Mouse (Mus musculus): Measurements from ENCODE around the gene Adamts13. TPM values are rescaled to one million over a fixed set of nuclear protein-coding genes. Genes with fewer than 3 reads are reported as not detected.

Adamts13 gene
- polyA plus RNA-seq, 1 experiment from 2014 or later: not detected

DNA sequence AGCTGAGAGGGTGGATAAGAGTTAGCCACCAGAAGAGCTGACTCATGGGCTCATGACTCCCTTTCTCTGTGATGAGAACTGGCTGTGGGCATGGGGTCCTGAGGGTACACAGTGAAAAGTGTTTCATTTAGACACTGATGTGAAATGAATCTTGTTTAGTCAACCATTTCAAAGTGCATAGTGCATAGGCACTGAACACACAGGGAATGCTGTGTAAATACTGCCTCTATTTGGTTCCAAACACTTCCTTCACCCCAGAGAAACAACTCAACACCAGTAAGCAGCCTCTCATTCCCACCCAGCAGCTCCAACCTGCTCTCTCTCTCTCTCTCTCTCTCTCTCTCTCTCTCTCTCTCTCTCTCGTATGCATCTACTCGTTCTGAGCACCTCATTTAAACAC lies 11.0 kb downstream of the Adamts13 start:
- no peak for ATAC-seq (replicated peaks; ENCODE audit: insufficient number of reproducible peaks, insufficient read depth, low FRiP score, low read depth)
- Histone ChIP-seq H3K36me3 (no peaks in the 10 kb centered on the region), H3K9ac (no peak overlapping the region), H3K9me3 (replicated peaks) (no peaks in the 10 kb centered on the region), H3K27ac (no peak overlapping the region), H3K4me2 (no peak overlapping the region), H3K4me1 (replicated peaks) (no peaks in the 10 kb centered on the region), H3K4me3 (no peak overlapping the region), H3K27me3 (peaks cover 4% of the 10 kb centered on the region; the same call in 1 of the 2 replicates)
- 68% methylated on average over 2 of the region's 2 CpGs for WGBS

DNA sequence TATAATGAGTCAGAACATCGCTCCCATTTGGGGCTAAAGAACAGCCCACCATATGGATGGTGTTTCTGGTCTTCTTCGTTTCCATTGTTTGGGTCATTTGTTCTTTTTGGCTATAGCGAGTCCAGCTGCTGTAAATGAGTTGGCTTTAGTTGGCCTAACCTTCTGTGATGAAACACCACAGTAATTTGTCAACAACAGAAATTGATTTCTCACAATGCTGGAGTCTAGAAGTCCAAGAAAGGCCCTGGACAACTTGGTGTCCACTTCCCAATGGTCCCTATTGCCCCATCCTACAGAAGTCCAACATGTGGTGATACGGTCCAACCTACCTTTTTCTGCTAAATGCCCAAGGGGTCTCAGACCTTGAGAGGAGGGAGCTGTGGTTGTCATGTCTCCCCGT lies 11.4 kb downstream of the Adamts13 start:
- WGBS: 78% methylated on average over 5 of the region's 5 CpGs
- H3K27me3 ChIP-seq: peaks cover 4% of the 10 kb centered on the region; the same call in 1 of the 2 replicates
- H3K4me2 ChIP-seq: no peak overlapping the region

DNA sequence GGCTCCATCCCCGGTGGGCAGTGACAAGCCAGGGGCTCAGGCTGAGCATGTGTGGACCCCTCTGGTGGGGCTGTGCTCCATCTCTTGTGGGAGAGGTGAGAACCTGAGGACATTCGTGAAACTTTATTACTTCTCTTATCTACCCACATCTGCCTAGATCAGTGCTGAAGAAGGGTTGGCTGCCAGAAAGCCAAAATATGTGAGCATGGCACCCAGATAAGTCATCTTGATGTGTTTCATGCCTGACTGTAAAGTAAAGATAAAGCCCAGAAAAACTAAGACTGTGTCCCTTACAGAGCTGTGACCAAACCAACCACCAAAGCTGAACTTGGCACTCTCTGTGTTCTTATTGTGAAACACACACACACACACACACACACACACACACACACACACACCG lies 20.7 kb downstream of the Adamts13 start:
- Histone ChIP-seq H3K4me1 (replicated peaks) (no peaks in the 10 kb centered on the region), H3K27me3 (no peaks in the 10 kb centered on the region), H3K4me2 (no peak overlapping the region), H3K9me3 (replicated peaks) (no peaks in the 10 kb centered on the region), H3K9ac (no peak overlapping the region), H3K4me3 (no peak overlapping the region), H3K36me3 (no peaks in the 10 kb centered on the region), H3K27ac (no peak overlapping the region)
- WGBS: 65% methylated on average over 3 of the region's 3 CpGs
- no peak for ATAC-seq (replicated peaks; ENCODE audit: insufficient number of reproducible peaks, insufficient read depth, low FRiP score, low read depth)

More for the DNA sequence above, 11.4 kb downstream of the Adamts13 start:
- H3K36me3 ChIP-seq: no peaks in the 10 kb centered on the region
- H3K4me1 ChIP-seq (replicated peaks): no peaks in the 10 kb centered on the region
- no peak for ATAC-seq (replicated peaks; ENCODE audit: insufficient number of reproducible peaks, insufficient read depth, low FRiP score, low read depth)
- no peak overlapping the region for H3K4me3 ChIP-seq
- H3K9me3 ChIP-seq (replicated peaks): no peaks in the 10 kb centered on the region
- H3K9ac ChIP-seq: no peak overlapping the region
- no peak overlapping the region for H3K27ac ChIP-seq

DNA sequence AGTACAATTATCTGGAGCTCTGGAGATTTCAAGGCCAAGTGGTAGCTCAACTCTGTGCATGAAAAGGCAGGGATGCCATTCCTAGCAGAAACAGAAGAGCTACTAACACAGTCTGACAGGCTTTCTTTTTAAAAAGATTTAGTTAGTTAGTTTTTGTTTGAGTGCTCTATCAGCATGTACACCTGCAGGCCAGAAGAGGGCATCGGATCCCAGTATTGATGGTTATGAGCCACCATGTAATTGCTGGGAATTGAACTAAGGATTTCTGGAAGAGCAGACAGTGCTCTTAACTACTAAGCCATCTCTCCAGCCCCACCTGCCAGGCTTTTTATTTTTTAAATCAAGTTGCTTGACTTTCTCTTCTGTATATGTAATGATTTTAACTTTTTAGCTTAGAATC lies 24.3 kb downstream of the Adamts13 start:
- WGBS: 83% methylated on average over 1 of the region's 1 CpGs
- no peaks in the 10 kb centered on the region for H3K36me3 ChIP-seq
- no peak overlapping the region for H3K9ac ChIP-seq
- ATAC-seq (replicated peaks; ENCODE audit: insufficient number of reproducible peaks, insufficient read depth, low FRiP score, low read depth): no peak
- no peak overlapping the region for H3K4me2 ChIP-seq
- H3K27ac ChIP-seq: no peak overlapping the region
- H3K9me3 ChIP-seq (replicated peaks): no peaks in the 10 kb centered on the region
- H3K4me3 ChIP-seq: no peak overlapping the region
- H3K4me1 ChIP-seq (replicated peaks): no peaks in the 10 kb centered on the region
- no peaks in the 10 kb centered on the region for H3K27me3 ChIP-seq

DNA sequence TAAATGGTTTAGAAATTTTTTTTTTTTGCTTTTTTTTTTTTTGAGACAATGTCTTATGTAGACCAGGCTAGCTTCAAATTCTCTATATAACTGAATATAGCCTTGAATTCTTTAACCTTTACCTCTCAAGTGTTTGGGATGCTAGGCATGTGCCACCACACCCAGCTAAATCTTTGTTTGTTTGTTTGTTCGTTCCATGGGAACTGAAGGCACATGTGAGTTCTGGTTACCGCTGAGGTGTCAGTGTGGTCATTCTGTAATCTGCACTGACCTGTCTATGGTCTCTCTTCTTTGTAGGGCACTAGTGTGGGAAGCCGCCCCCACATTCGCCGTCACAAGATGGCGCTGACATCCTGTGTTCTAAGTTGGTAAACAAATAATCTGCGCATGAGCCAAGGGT lies 24.8 kb downstream of the Adamts13 start:
- Histone ChIP-seq H3K27me3 (no peaks in the 10 kb centered on the region), H3K9ac (no peak overlapping the region), H3K4me1 (replicated peaks) (no peaks in the 10 kb centered on the region), H3K4me2 (no peak overlapping the region), H3K27ac (no peak overlapping the region), H3K9me3 (replicated peaks) (no peaks in the 10 kb centered on the region), H3K4me3 (no peak overlapping the region), H3K36me3 (no peaks in the 10 kb centered on the region)
- 86% methylated on average over 7 of the region's 7 CpGs for WGBS
- ATAC-seq (replicated peaks; ENCODE audit: insufficient number of reproducible peaks, insufficient read depth, low FRiP score, low read depth): no peak

DNA sequence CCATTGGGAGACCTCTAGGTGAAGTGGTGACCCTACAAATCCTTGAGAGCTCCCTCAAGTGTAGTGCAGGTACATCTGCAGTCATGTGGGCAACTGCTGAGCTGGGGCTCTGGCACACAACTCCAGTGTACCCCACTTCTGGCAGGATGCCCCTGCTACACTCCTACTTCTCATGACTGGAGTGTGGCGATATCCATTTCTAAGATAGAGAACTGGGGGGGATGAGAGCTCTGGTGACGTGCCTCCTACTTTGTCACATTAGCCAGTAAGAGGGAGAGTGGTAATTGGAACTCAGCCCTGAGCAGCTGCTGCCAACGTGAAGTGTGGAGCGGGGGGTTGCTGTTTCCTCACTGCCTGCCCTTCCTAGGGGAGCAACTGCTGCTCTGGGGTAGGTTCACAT lies 33.0 kb downstream of the Adamts13 start:
- peaks cover 15% of the 10 kb centered on the region for H3K4me1 ChIP-seq (replicated peaks)
- H3K27me3 ChIP-seq: no peaks in the 10 kb centered on the region
- H3K9ac ChIP-seq: no peak overlapping the region
- H3K4me2 ChIP-seq: no peak overlapping the region
- 58% methylated on average over 4 of the region's 4 CpGs for WGBS
- H3K9me3 ChIP-seq (replicated peaks): no peaks in the 10 kb centered on the region
- H3K36me3 ChIP-seq: no peaks in the 10 kb centered on the region
- no peak overlapping the region for H3K4me3 ChIP-seq
- no peak overlapping the region for H3K27ac ChIP-seq
- no peak for ATAC-seq (replicated peaks; ENCODE audit: insufficient number of reproducible peaks, insufficient read depth, low FRiP score, low read depth)

DNA sequence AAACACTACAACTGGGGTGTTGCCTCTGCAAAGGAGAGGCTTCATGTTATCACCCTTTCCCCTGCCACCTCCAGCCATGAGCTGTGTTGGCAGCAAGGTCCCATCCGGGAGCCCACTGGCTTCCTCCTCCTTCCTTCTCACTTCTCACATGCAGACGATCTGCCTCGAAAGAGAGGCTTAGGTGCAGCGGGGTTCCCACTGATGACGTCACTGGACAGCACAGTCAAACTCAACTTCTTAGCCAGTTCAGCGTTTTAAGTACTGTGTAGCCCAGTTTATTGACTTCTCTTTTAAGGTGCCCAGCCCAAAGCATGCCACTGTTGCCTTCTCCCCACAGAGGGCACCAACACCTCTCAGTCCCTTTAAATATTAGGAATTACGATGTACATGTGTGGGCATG lies 34.5 kb downstream of the Adamts13 start:
- peaks cover 17% of the 10 kb centered on the region for H3K4me1 ChIP-seq (replicated peaks)
- H3K9ac ChIP-seq: no peak overlapping the region
- H3K4me3 ChIP-seq: no peak overlapping the region
- H3K4me2 ChIP-seq: no peak overlapping the region
- H3K27ac ChIP-seq: no peak overlapping the region
- ATAC-seq (replicated peaks; ENCODE audit: insufficient number of reproducible peaks, insufficient read depth, low FRiP score, low read depth): no peak
- H3K27me3 ChIP-seq: no peaks in the 10 kb centered on the region
- no peaks in the 10 kb centered on the region for H3K36me3 ChIP-seq
- WGBS: 61% methylated on average over 7 of the region's 7 CpGs
- no peaks in the 10 kb centered on the region for H3K9me3 ChIP-seq (replicated peaks)

DNA sequence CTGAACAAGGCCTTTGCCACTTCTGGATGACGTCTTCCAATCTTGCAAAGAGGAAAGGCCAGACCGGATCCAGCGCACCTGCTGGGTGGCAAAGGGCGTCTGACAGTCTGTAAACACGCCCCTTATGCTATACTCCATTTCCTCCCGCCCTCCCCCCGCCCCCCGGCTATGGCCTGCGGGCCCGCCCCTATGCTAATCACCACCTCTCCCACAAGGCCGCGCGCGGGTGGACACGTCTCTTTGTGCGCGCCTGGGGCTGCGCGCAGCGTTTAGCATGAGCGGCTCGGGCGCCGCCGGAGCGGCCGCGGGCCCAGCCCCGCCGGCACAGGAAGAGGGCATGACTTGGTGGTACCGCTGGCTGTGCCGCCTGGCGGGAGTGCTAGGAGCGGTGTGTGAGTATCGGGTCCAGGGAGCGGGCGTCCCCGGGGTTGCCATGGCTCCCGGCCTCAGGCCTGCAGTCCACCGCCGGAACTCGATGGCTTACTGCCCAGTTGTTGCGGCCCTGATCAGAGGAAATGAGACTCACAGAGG lies 36.6 kb downstream of the Adamts13 start, which contains the start of gene Cacfd1:
Gene Cacfd1 (plus strand): TSS at position 213 of the 531 bp plus-strand sequence.
- Histone ChIP-seq H3K9ac (peak within 1 kb of the TSS; percentile 96), H3K27me3 (no peaks in the 10 kb centered on the region), H3K4me3 (peak within 1 kb of the TSS; percentile 89), H3K4me1 (replicated peaks) (peaks cover 17% of the 10 kb centered on the region), H3K27ac (peak within 1 kb of the TSS; percentile 86), H3K9me3 (replicated peaks) (no peaks in the 10 kb centered on the region), H3K4me2 (peak within 1 kb of the TSS; percentile 77), H3K36me3 (peaks cover 13% of the 10 kb centered on the region)
- under 1% methylated on average over 43 of the region's 43 CpGs for WGBS
- peak; percentile 97 for ATAC-seq (replicated peaks; ENCODE audit: insufficient number of reproducible peaks, insufficient read depth, low FRiP score, low read depth)

DNA sequence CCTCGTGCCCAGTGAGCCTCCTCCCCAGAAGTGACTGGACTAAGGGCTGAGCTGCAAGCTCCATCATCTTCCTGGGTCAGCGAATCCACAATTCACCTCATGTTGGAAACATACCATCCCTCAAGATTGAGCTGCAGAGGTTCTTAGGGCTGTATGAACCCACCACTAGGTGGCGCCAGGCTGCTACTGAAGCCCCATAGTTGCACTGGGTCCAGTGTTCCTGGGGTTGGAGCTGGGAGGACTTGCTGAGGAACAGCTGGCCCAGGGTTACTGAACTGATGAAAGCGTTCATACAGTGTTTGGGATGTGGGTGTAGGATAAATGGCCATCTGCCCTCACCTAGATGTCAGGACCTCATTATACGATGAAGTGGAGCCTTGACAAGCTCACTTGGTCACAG lies 44.6 kb downstream of the Adamts13 start:
- no peaks in the 10 kb centered on the region for H3K27me3 ChIP-seq
- no peak for ATAC-seq (replicated peaks; ENCODE audit: insufficient number of reproducible peaks, insufficient read depth, low FRiP score, low read depth)
- no peak overlapping the region for H3K9ac ChIP-seq
- 46% methylated on average over 5 of the region's 5 CpGs for WGBS
- no peak overlapping the region for H3K4me3 ChIP-seq
- H3K36me3 ChIP-seq: peaks cover 40% of the 10 kb centered on the region
- no peak overlapping the region for H3K4me2 ChIP-seq
- H3K27ac ChIP-seq: no peak overlapping the region
- H3K9me3 ChIP-seq (replicated peaks): no peaks in the 10 kb centered on the region
- no peaks in the 10 kb centered on the region for H3K4me1 ChIP-seq (replicated peaks)

DNA sequence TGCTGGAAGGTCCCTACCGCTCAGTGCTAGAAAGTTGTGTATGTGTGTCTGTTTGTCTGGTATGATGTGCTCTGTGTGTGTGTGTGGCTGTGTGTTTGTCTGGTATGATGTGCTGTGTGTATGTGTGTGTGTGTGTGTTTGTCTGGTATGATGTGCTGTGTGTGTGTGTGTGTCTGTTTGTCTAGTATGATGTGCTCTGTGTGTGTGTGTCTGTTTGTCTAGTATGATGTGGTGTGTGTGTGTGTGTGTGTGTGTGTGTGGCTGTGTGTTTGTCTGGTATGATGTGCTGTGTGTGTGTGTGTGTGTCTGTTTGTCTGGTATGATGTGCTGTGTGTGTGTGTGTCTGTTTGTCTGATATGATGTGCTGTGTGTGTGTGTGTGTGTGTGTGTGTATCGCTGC lies 46.3 kb downstream of the Adamts13 start:
- no peaks in the 10 kb centered on the region for H3K4me1 ChIP-seq (replicated peaks)
- peaks cover 30% of the 10 kb centered on the region for H3K36me3 ChIP-seq
- no peak overlapping the region for H3K4me2 ChIP-seq
- WGBS: 89% methylated on average over 2 of the region's 2 CpGs
- no peaks in the 10 kb centered on the region for H3K27me3 ChIP-seq
- no peaks in the 10 kb centered on the region for H3K9me3 ChIP-seq (replicated peaks)
- no peak overlapping the region for H3K9ac ChIP-seq
- H3K4me3 ChIP-seq: no peak overlapping the region
- no peak for ATAC-seq (replicated peaks; ENCODE audit: insufficient number of reproducible peaks, insufficient read depth, low FRiP score, low read depth)
- H3K27ac ChIP-seq: no peak overlapping the region

DNA sequence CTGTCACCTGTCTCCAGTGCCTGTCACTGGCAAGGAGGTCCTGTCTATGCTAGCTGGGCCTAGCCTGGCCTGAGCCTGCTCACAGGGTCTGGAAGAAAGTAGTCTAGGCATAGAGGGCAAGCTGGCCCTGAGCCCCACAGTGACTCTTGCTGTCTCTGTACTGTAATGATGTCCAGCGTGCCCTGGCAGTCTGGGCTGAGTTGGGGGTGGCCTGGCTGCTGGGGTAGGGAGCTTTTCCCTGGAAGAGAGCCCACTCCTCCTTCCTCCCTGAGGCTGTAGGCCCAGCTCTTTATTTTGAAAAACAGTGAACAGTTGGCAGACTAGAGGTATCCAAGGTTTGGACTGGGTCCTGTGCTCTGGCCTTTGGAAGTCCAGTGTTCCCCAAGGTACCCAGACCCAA lies 47.9 kb downstream of the Adamts13 start:
- H3K36me3 ChIP-seq: peaks cover 14% of the 10 kb centered on the region
- no peaks in the 10 kb centered on the region for H3K4me1 ChIP-seq (replicated peaks)
- H3K4me3 ChIP-seq: no peak overlapping the region
- ATAC-seq (replicated peaks; ENCODE audit: insufficient number of reproducible peaks, insufficient read depth, low FRiP score, low read depth): no peak
- no peak overlapping the region for H3K4me2 ChIP-seq
- 70% methylated on average over 1 of the region's 1 CpGs for WGBS
- H3K9me3 ChIP-seq (replicated peaks): no peaks in the 10 kb centered on the region
- H3K27ac ChIP-seq: no peak overlapping the region
- H3K9ac ChIP-seq: no peak overlapping the region
- H3K27me3 ChIP-seq: peaks cover 11% of the 10 kb centered on the region

DNA sequence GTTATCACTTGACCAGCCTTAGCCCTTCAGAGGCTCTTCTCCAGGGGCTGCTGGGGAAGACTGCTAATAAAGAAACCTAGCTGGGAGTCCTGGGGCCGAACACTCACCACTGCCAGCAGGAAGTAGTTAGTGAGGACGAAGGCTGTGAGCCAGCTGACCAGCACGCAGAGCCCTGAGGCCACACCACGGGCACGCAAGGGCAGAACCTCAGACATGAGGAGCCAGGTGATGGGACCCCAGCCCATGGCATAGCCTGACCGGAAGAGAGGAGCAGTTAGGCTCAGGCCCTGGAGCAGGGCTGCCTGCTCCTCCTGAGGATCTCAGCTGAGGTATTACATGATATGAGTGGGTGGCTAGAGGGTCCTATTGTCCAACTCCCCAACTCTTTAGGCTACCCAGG lies 49.4 kb downstream of the Adamts13 start:
- peaks cover under 1% of the 10 kb centered on the region for H3K4me1 ChIP-seq (replicated peaks)
- ATAC-seq (replicated peaks; ENCODE audit: insufficient number of reproducible peaks, insufficient read depth, low FRiP score, low read depth): no peak
- H3K4me2 ChIP-seq: no peak overlapping the region
- no peaks in the 10 kb centered on the region for H3K9me3 ChIP-seq (replicated peaks)
- H3K36me3 ChIP-seq: 0 out of 2 replicates have a peak, but pooled peaks cover 3% of the 10 kb centered on the region
- H3K9ac ChIP-seq: no peak overlapping the region
- 65% methylated on average over 6 of the region's 6 CpGs for WGBS
- H3K27me3 ChIP-seq: peaks cover 21% of the 10 kb centered on the region
- no peak overlapping the region for H3K27ac ChIP-seq
- H3K4me3 ChIP-seq: no peak overlapping the region
